Mouse (Mus musculus): ENCODE measurements around the gene Prkci. TPM values are rescaled to one million over a fixed set of nuclear protein-coding genes. Genes with fewer than 3 reads are reported as not detected.
A peak's percentile ranks its signal among the peaks of the same experiment; 100 is the strongest.

Prkci gene
- polyA plus RNA-seq, 1 experiment, result 240 TPM

DNA sequence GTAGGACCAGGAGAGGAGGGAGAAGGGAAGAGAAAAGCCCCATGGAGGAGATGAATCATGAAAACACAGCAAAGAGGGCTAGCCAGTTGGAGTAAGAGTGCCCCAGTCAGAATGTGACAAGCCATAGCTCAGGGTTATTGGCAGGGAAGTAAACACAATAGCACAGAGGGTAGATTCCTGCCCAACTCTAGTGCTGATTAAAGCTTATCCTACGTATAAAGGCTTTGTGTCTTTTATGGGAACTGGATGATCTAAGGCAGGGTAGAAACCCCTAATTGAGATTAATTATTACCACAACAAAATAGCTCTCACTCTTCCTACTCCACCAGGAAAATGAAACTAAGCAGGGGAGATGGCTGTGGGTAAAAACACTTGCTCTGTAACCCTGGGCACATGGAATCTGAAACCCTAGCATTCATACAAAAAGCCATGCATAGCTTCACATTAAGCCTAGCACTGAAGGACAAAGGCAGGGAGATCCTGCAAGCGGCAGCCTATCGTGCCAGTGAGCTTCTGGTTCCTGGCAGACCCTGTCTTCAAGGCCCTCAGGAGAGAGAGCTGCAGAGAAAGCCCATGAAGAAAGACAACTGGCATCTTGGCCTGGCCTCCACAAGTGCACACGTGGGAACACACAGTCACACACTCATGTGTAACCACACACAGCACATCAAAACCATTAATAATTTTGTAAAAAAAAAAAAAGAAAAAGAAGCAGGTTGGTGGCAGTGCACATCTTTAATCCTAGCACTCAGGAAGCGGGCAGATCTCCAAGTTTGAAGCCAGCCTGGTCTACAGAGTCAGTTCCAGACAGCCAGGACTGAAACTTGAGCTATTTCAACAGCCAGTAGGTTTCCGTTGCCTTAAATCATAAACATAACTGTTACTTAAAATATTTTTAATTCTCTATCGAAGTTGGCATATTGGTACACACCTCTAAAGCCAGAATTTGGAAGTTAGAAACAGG, 35.4 kb upstream of the Prkci start:
- Histone ChIP-seq H3K36me3 (ENCODE audit: control insufficient read depth, insufficient read depth, low read length, poor library complexity, severe bottlenecking) (peaks cover 32% of the 10 kb centered on the region), H3K9me3 (replicated peaks; ENCODE audit: control insufficient read depth, insufficient read depth, low read length, poor library complexity, severe bottlenecking) (no peaks in the 10 kb centered on the region), H3K27ac (ENCODE audit: insufficient read depth, low read length) (no peak overlapping the region), H3K9ac (ENCODE audit: low read depth, poor library complexity, severe bottlenecking) (no peak overlapping the region), H3K4me1 (ENCODE audit: control insufficient read depth, insufficient read depth, low read length) (no peaks in the 10 kb centered on the region), H3K4me3 (ENCODE audit: low read depth, low read length) (no peak overlapping the region), H3K27me3 (ENCODE audit: control insufficient read depth, insufficient read depth, low read length, poor library complexity, severe bottlenecking) (no peaks in the 10 kb centered on the region)
- no peak for TF ChIP-seq CTCF (IDR thresholded peaks at IDR 0.05; ENCODE audit: low read depth, low read length)
- TF ChIP-seq POLR2A (IDR thresholded peaks at IDR 0.05; ENCODE audit: insufficient read depth, low read length), result no peak
- TF ChIP-seq EP300 (IDR thresholded peaks at IDR 0.05; ENCODE audit: insufficient read depth, low read depth, low read length), result no peak

DNA sequence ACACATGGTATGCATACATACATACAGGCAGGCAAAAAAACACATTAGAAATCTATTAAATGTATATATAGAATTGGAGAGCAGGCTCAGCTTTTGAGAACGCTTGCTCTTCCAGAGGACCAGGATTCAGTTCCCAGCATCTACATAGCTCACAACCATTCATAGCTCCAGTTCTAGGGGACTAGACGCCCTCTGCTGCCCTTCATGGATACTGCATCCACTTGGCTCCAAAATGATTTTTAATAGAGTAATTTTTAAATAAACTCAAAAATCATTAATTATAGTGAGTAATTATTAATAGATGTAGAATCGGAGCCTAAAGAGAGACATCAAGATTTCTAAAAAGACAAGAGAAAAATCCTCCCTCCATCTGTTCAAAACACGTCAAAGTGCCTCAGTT, 32.4 kb upstream of the Prkci start:
- Histone ChIP-seq H3K27me3 (ENCODE audit: control insufficient read depth, insufficient read depth, low read length, poor library complexity, severe bottlenecking) (no peaks in the 10 kb centered on the region), H3K36me3 (ENCODE audit: control insufficient read depth, insufficient read depth, low read length, poor library complexity, severe bottlenecking) (peaks cover 26% of the 10 kb centered on the region), H3K9ac (ENCODE audit: low read depth, poor library complexity, severe bottlenecking) (no peak overlapping the region), H3K9me3 (replicated peaks; ENCODE audit: control insufficient read depth, insufficient read depth, low read length, poor library complexity, severe bottlenecking) (no peaks in the 10 kb centered on the region), H3K4me3 (ENCODE audit: low read depth, low read length) (no peak overlapping the region), H3K27ac (ENCODE audit: insufficient read depth, low read length) (no peak overlapping the region), H3K4me1 (ENCODE audit: control insufficient read depth, insufficient read depth, low read length) (no peaks in the 10 kb centered on the region)
- no peak for TF ChIP-seq POLR2A (IDR thresholded peaks at IDR 0.05; ENCODE audit: insufficient read depth, low read length)
- TF ChIP-seq EP300 (IDR thresholded peaks at IDR 0.05; ENCODE audit: insufficient read depth, low read depth, low read length), result no peak
- TF ChIP-seq CTCF (IDR thresholded peaks at IDR 0.05; ENCODE audit: low read depth, low read length), result no peak

DNA sequence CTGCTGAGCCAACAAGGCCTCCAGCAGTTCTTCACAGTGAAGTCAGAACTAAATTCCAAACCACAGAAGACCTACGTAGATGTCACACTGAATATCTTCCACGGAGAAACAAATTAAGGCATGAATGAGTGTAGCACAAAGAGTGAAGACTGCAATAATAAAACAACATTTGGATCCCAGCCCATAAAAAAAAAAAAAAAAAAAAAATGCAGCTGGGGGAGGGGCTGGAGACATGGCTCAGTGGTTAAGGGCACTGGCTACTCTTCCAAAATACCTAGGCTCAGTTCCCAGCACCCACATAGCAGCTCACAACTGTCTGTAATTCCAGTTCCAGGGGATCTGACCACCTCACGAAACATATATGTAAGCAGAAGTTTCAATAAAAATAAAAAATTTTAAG, 31.3 kb upstream of the Prkci start:
- peaks cover 26% of the 10 kb centered on the region for H3K36me3 ChIP-seq (ENCODE audit: control insufficient read depth, insufficient read depth, low read length, poor library complexity, severe bottlenecking)

DNA sequence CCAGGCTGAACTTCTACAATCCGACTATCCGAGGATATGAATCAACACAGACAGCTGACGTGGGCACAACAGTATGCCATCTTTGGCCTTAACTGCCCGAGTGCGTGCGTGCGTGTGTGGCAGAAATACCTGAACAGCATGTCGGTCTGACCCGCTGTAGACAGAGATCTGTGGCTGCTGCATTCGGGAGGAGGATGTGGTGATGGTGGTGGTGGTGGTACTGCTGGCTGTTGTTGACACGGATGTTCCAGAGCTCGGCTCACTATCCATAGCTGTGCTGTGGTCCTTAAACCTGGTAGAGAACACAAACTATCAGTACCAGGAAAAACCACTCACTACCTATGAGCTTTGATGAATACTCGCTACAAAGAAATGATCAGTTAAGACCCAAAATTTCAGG, 29.9 kb upstream of the Prkci start:
- Histone ChIP-seq H3K4me1 (ENCODE audit: control insufficient read depth, insufficient read depth, low read length) (no peaks in the 10 kb centered on the region), H3K4me3 (ENCODE audit: low read depth, low read length) (no peak overlapping the region), H3K9ac (ENCODE audit: low read depth, poor library complexity, severe bottlenecking) (no peak overlapping the region), H3K9me3 (replicated peaks; ENCODE audit: control insufficient read depth, insufficient read depth, low read length, poor library complexity, severe bottlenecking) (no peaks in the 10 kb centered on the region), H3K27me3 (ENCODE audit: control insufficient read depth, insufficient read depth, low read length, poor library complexity, severe bottlenecking) (no peaks in the 10 kb centered on the region), H3K27ac (ENCODE audit: insufficient read depth, low read length) (no peak overlapping the region), H3K36me3 (ENCODE audit: control insufficient read depth, insufficient read depth, low read length, poor library complexity, severe bottlenecking) (peaks cover 18% of the 10 kb centered on the region)
- no peak for TF ChIP-seq EP300 (IDR thresholded peaks at IDR 0.05; ENCODE audit: insufficient read depth, low read depth, low read length)
- no peak for TF ChIP-seq CTCF (IDR thresholded peaks at IDR 0.05; ENCODE audit: low read depth, low read length)
- TF ChIP-seq POLR2A (IDR thresholded peaks at IDR 0.05; ENCODE audit: insufficient read depth, low read length), result no peak

More for the DNA sequence above, 31.3 kb upstream of the Prkci start:
- no peaks in the 10 kb centered on the region for H3K27me3 ChIP-seq (ENCODE audit: control insufficient read depth, insufficient read depth, low read length, poor library complexity, severe bottlenecking)
- H3K27ac ChIP-seq (ENCODE audit: insufficient read depth, low read length), result no peak overlapping the region
- H3K9ac ChIP-seq (ENCODE audit: low read depth, poor library complexity, severe bottlenecking), result no peak overlapping the region
- H3K4me1 ChIP-seq (ENCODE audit: control insufficient read depth, insufficient read depth, low read length), result no peaks in the 10 kb centered on the region
- H3K9me3 ChIP-seq (replicated peaks; ENCODE audit: control insufficient read depth, insufficient read depth, low read length, poor library complexity, severe bottlenecking), result no peaks in the 10 kb centered on the region
- no peak overlapping the region for H3K4me3 ChIP-seq (ENCODE audit: low read depth, low read length)
- TF ChIP-seq EP300 (IDR thresholded peaks at IDR 0.05; ENCODE audit: insufficient read depth, low read depth, low read length) (no peak), POLR2A (IDR thresholded peaks at IDR 0.05; ENCODE audit: insufficient read depth, low read length) (no peak), CTCF (IDR thresholded peaks at IDR 0.05; ENCODE audit: low read depth, low read length) (no peak)

DNA sequence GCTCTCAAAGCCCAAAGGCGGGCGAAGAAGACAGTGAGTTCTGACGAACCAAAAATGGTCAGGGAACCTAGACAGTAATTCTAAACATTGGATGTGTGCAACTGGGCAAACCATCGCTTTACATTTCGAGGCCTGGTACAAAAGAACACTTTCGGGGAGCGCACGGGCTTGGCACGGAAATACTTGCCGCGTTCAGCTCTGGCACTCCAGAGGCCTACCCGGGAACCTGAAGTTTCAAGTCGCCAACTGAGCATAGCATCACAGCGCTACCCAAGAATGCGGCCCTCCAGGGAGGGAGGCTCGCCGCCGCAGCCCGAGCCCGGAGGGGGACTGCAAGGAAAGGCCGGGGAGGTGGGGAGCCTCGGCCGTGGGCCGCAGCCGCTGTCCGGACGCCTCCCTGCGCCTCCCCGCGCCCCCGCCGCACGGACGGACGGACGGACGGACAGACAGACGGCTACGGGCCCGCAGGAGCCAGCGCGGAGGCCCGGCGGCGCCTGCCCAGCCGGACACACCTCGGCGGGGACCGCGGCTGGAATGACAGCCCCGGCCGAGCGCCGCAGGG, 26.9 kb upstream of the Prkci start:
- TF ChIP-seq EP300 (IDR thresholded peaks at IDR 0.05; ENCODE audit: insufficient read depth, low read depth, low read length), result no peak
- no peak for TF ChIP-seq POLR2A (IDR thresholded peaks at IDR 0.05; ENCODE audit: insufficient read depth, low read length)
- no peak for TF ChIP-seq CTCF (IDR thresholded peaks at IDR 0.05; ENCODE audit: low read depth, low read length)
- H3K27me3 ChIP-seq (ENCODE audit: control insufficient read depth, insufficient read depth, low read length, poor library complexity, severe bottlenecking), result no peaks in the 10 kb centered on the region
- peaks cover 6% of the 10 kb centered on the region; the same call in 1 of the 2 replicates for H3K36me3 ChIP-seq (ENCODE audit: control insufficient read depth, insufficient read depth, low read length, poor library complexity, severe bottlenecking)
- H3K9ac ChIP-seq (ENCODE audit: low read depth, poor library complexity, severe bottlenecking), result peak overlapping the region; percentile 73
- H3K27ac ChIP-seq (ENCODE audit: insufficient read depth, low read length), result no peak overlapping the region
- no peaks in the 10 kb centered on the region for H3K4me1 ChIP-seq (ENCODE audit: control insufficient read depth, insufficient read depth, low read length)
- H3K4me3 ChIP-seq (ENCODE audit: low read depth, low read length), result peak overlapping the region; percentile 82
- no peaks in the 10 kb centered on the region for H3K9me3 ChIP-seq (replicated peaks; ENCODE audit: control insufficient read depth, insufficient read depth, low read length, poor library complexity, severe bottlenecking)
